Mouse (Mus musculus): ENCODE data around the gene Sc5d.

Gene Sc5d

GRCm38 (mm10) chr9:42260481-42260880 lies 3.6 kb downstream of the Sc5d start:
- in situ Hi-C loops (cut with MboI): no loop called here

DNA sequence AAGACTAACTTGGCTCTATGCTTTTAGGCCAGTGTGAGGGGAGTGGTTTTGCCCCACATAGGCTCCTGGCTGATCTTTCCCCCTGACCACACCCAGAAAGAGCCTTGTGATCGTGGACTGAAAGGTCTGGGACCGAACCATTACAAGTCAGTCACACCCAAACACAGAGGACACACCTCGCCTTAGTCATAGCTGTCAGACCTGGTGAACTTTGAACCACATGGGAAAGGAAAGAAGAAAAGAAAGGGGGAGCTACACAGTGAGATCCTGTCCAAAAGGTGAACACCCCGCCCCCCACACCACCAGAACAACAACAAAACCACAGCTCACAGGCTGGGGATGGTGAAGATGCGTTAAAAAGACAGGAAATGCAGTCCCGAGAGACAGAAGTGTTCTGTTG lies 14.9 kb downstream of the Sc5d start:
- in situ Hi-C loops (cut with MboI): loop anchor here (10.0 kb wide), 1 partner anchor 254 kb away; no protein-coding TSS in a partner anchor

DNA sequence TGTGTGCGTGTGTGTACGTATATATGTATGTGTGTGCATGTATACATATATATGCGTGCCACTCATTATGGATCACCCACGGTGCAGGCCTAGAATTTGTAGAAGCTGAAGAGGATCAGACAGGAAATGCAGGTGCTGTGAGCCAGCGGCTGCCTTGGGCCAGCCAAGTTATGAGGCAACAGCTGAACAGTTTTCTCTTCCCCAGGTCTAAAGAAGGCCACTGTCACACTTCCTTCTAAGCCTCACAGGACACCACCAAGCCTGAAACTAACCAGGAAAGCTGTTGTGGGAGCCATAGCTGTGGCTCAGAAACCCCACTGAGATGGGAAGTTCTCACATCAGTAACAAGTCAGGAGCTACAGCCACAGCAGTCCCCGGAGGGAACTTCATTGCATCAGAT lies 17.4 kb downstream of the Sc5d start:
- in situ Hi-C loops (cut with MboI): loop anchor here (10.0 kb wide), 1 partner anchor 252 kb away; no protein-coding TSS in a partner anchor

- in situ Hi-C loops (cut with MboI): loop anchor here (5.0 to 10.0 kb wide), 2 partner anchors 107 to 249 kb away; no protein-coding TSS in a partner anchor
Observed at GRCm38 (mm10) chr9:42244173-42244572, 19.9 kb downstream of the Sc5d start.

- in situ Hi-C loops (cut with MboI): loop anchor here (5.0 to 10.0 kb wide), 2 partner anchors 104 to 246 kb away; no protein-coding TSS in a partner anchor
Observed at GRCm38 (mm10) chr9:42241021-42241420, 23.0 kb downstream of the Sc5d start.

DNA sequence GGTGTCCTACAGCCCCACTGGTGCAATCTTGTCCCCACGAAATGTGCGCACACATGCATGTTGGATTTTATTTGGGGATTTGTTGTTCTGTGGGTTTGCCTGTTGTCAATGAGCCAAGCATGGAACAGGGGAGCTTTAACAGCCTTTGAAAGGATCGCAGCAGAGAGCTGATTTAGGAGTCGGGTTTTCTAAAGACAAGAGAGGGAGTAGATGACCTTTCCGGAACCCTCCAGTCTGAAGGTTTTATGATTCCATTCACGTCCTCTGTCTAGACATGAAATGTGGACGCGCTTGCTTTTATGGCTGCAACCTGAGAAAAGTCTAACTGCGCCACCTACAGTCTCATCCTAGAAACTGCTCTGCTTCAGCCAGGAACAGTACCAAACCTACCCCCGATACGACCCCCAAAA lies 23.5 kb downstream of the Sc5d start:
- in situ Hi-C loops (cut with MboI): loop anchor here (5.0 to 10.0 kb wide), 2 partner anchors 103 to 246 kb away; no protein-coding TSS in a partner anchor

DNA sequence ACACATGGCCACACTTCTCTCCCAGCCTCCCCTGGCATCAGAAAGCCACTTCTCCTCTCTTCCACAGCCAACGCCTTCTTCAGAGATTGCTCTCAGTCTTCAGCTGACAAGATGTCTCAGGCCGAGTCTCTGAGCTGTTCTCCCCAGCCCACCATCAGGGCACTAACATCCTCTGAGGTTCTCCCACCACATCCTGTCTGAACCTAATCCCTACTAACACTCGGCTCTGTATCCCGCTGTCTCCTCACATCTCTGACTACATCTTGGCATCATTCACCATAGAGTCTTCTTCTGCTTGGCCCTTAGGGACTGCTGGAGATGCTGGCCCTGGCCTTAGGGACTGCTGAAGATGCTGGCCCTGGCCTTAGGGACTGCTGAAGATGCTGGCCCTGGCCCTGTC lies 25.2 kb downstream of the Sc5d start:
- in situ Hi-C loops (cut with MboI): no loop called here

DNA sequence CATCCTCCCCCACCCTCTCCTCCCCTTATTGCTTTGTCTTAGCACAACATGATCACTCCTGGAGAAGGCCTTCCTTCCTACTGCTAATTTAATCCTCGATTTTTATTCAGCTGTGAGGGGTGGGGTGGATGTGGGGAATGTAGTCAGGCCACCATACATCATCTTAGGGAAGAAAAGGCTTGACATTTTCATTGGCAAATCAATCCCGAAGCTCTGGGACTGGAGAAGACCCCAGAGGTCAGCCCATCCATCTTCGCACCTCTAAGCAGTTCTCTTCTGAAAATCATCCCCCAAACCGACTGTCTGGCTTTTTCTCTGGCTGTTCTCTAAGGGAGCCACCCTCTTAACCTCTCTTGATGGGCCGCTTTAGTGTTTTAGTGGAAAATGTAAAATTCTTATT lies 32.9 kb downstream of the Sc5d start:
- in situ Hi-C loops (cut with MboI): no loop called here

- in situ Hi-C loops (cut with MboI): no loop called here
Observed at GRCm38 (mm10) chr9:42230333-42230732, 33.7 kb downstream of the Sc5d start.

GRCm38 (mm10) chr9:42229465-42230110 lies 34.5 kb downstream of the Sc5d start:
- in situ Hi-C loops (cut with MboI): no loop called here

DNA sequence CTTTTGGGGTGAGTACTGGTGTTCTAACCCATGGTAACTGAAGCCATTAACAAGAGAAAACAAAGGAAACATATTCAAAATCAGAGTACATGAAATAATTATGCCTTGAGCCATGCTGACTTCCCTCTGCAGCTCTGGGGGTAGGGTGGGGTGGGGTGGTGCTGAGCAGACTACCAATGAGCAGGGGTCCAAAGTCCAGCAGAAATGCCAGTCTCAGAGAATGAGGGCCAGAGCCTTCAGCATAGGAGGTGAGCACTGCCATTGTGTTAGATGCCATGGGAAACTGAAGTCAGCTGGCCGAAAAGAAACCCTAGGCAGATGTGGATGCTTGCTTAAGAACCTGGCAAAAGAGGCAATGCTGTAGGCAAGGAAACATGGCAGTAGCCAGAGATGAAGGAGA lies 36.3 kb downstream of the Sc5d start:
- in situ Hi-C loops (cut with MboI): no loop called here

DNA sequence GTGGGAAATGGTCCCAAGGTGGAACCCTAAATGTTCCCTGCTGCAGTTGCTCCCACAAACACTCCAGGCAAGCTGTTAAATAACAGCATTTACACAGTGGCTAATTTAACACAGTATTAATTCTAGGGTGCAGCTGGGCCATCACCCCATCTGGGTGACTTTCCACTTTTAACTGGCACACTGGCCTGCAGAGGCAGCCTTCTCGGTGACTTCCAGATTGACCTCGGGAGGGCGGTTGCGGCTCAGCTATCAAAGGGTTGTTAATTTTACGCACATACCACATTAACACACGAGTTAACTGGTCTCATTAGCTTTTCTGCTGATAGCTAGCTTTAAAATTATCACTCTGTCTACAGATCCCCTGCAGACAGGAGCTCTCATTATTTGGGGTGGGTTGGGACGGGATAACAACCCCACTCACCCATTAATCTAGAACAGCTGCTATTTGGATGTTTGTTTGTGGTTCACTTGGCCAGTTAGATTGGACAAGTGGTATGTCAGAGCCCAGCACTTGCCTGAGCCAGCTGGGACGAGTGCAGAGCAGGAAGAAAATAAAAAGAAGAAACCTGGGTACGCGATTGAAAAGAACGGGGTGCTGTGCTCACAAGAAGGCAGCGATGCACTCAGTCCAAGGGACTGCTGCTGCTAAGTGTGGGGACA lies 44.9 kb downstream of the Sc5d start:
- in situ Hi-C loops (cut with MboI): no loop called here

- in situ Hi-C loops (cut with MboI): no loop called here
Observed at GRCm38 (mm10) chr9:42217685-42218084, 46.4 kb downstream of the Sc5d start.

DNA sequence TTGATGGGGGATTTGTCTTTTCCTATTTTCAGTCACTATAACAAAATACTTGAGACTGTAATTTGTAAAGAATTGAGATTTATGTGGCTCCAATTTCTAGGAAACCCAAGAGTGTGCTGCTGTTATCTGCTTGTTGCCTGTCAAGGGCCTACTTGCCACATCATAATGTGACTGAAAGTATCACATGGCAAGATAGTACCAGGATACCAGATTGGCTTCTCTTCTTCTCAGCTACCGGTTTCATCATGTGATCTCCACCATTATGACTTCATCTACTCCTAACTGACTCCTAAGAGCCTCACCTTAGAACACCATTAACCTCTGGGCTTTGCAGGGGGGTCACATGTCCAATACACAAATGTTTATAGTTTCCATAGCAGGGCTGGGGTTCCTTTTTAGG lies 49.9 kb downstream of the Sc5d start:
- in situ Hi-C loops (cut with MboI): no loop called here

GRCm38 (mm10) chr9:42213142-42213541 lies 50.9 kb downstream of the Sc5d start:
- in situ Hi-C loops (cut with MboI): no loop called here

DNA sequence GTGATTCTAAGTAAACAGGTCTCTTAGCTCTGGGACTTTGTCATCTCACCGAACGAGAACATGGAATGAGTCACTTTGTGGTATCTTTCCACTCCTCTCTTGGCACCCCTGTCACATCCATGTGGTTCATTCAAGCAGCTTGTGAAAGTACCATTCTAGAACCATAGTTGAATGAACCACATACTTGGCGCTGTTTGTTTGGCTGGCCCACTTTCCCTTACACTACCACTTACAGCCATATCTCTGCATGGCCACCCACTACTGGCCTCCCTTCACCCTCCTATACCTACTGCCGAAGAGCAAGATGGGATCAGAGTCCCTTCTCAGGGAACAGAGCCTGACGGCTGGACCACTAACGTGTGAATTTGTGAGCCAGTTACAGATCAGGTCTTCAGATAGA lies 54.4 kb downstream of the Sc5d start:
- in situ Hi-C loops (cut with MboI): no loop called here

DNA sequence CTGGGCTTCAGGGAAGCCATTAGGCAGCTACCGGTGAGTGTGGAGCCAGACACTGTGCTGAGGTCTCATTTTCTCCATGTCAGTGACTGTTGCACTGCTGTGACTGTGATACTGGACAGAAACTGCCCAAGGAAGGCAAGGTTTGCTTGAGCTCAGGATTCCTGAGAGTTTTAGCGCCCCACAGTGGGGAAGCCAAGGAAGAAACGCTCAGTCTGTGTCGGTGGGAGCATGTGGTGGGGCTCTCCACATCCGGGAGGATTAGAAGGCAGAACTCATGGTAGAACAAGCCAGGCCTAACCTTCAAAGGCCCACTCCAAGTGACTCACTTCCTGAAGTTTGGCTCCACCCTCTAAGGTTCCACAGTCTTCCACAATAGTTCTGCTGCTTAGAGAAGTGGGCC lies 55.6 kb downstream of the Sc5d start:
- in situ Hi-C loops (cut with MboI): no loop called here

DNA sequence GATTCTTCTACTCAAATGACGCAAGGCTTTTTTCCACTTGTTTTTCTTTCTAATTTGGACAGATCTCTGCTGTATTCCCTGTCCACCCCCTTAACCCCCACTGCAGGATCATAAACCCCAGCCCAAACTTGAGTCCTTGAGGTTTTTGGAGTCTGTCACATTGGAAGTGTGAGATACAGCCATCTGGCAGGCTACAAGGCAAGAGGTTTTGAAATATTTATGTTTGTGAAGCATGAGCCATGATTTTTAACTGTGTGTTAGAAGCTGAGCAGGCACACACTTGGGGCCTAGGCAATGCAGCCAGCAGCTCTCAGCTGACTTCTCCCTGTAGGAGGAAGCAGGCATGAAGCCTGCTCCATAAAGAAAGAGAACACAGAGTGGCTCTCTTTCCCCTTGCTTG lies 57.3 kb downstream of the Sc5d start:
- in situ Hi-C loops (cut with MboI): no loop called here

GRCm38 (mm10) chr9:42202271-42202670 lies 61.8 kb downstream of the Sc5d start:
- in situ Hi-C loops (cut with MboI): no loop called here
